Mouse (Mus musculus) splenic B cell, adult 2 months (primary cell): ENCODE measurements around the gene Fam104a.

ENCODE experiments used
- DNase-seq: peaks from one replicate; pipeline ENCODE4 v3.0.0-alpha.2; 2011; ENCODE audit warnings: low read depth, low spot score
- H3K27me3 ChIP-seq: 2 replicates; pipeline ENCODE4 v1.6.1; 2012; ENCODE audit warnings: mild to moderate bottlenecking, low read length, moderate library complexity, mixed read lengths; ENCODE audit not compliant: control insufficient read depth, poor library complexity, insufficient read depth, severe bottlenecking
- H3K36me3 ChIP-seq: 2 replicates; pipeline ENCODE4 v1.6.1; 2012; ENCODE audit warnings: mild to moderate bottlenecking, low read length, moderate library complexity, mixed read lengths; ENCODE audit not compliant: control insufficient read depth, poor library complexity, insufficient read depth, severe bottlenecking

Gene Fam104a

GRCm38 (mm10) chr11:113683957-113684706 lies at the start of gene Fam104a, which contains the start of gene D11Wsu47e:
Gene Fam104a (minus strand): TSS chr11:113684155.
Gene D11Wsu47e (plus strand): TSS chr11:113684412.
- no peaks in the 10 kb centered on the region for H3K27me3 ChIP-seq
- DNase-seq = peak; percentile 96
- no peaks in the 10 kb centered on the region for H3K36me3 ChIP-seq

GRCm38 (mm10) chr11:113731945-113732612 lies 48.1 kb upstream of the Fam104a start:
- DNase-seq = no peak
- H3K36me3 ChIP-seq = no peaks in the 10 kb centered on the region

GRCm38 (mm10) chr11:113730879-113731278 lies 46.9 kb upstream of the Fam104a start:
- no peak for DNase-seq
- Histone ChIP-seq H3K27me3 (no peaks in the 10 kb centered on the region), H3K36me3 (no peaks in the 10 kb centered on the region)

More at GRCm38 (mm10) chr11:113731945-113732612, 48.1 kb upstream of the Fam104a start:
- H3K27me3 ChIP-seq = no peaks in the 10 kb centered on the region

GRCm38 (mm10) chr11:113729917-113730316 lies 46.0 kb upstream of the Fam104a start:
- Histone ChIP-seq H3K27me3 (no peaks in the 10 kb centered on the region), H3K36me3 (no peaks in the 10 kb centered on the region)
- DNase-seq = no peak

GRCm38 (mm10) chr11:113729239-113729638 lies 45.3 kb upstream of the Fam104a start:
- Histone ChIP-seq H3K36me3 (no peaks in the 10 kb centered on the region), H3K27me3 (no peaks in the 10 kb centered on the region)
- DNase-seq = no peak

- no peaks in the 10 kb centered on the region for H3K27me3 ChIP-seq
- no peak for DNase-seq
These were observed 44.0 kb upstream of the Fam104a start for GRCm38 (mm10) chr11:113727992-113728391.

GRCm38 (mm10) chr11:113726994-113727888 lies 43.3 kb upstream of the Fam104a start:
- no peaks in the 10 kb centered on the region for H3K27me3 ChIP-seq
- no peaks in the 10 kb centered on the region; the same call in 1 of the 2 replicates for H3K36me3 ChIP-seq
- no peak for DNase-seq

More at GRCm38 (mm10) chr11:113727992-113728391, 44.0 kb upstream of the Fam104a start:
- no peaks in the 10 kb centered on the region; the same call in 1 of the 2 replicates for H3K36me3 ChIP-seq

GRCm38 (mm10) chr11:113725235-113726048 lies 41.5 kb upstream of the Fam104a start:
- no peaks in the 10 kb centered on the region; the same call in 1 of the 2 replicates for H3K36me3 ChIP-seq
- no peaks in the 10 kb centered on the region for H3K27me3 ChIP-seq
- DNase-seq = no peak

- Histone ChIP-seq H3K36me3 (no peaks in the 10 kb centered on the region; the same call in 1 of the 2 replicates), H3K27me3 (no peaks in the 10 kb centered on the region)
- no peak for DNase-seq
These were observed 38.6 kb upstream of the Fam104a start for GRCm38 (mm10) chr11:113722405-113723090.

- no peak for DNase-seq
- H3K36me3 ChIP-seq = no peaks in the 10 kb centered on the region
These were observed 33.9 kb upstream of the Fam104a start for GRCm38 (mm10) chr11:113717767-113718424.

GRCm38 (mm10) chr11:113716132-113716531 lies 32.2 kb upstream of the Fam104a start:
- Histone ChIP-seq H3K27me3 (no peaks in the 10 kb centered on the region), H3K36me3 (no peaks in the 10 kb centered on the region)
- DNase-seq = no peak

More at GRCm38 (mm10) chr11:113717767-113718424, 33.9 kb upstream of the Fam104a start:
- no peaks in the 10 kb centered on the region for H3K27me3 ChIP-seq

GRCm38 (mm10) chr11:113715078-113715674 lies 31.2 kb upstream of the Fam104a start:
- DNase-seq = peak; percentile 33
- no peaks in the 10 kb centered on the region for H3K36me3 ChIP-seq
- no peaks in the 10 kb centered on the region for H3K27me3 ChIP-seq

GRCm38 (mm10) chr11:113711061-113711460 lies 27.1 kb upstream of the Fam104a start:
- DNase-seq = no peak
- Histone ChIP-seq H3K36me3 (no peaks in the 10 kb centered on the region), H3K27me3 (no peaks in the 10 kb centered on the region)
